Mouse (Mus musculus) midbrain, embryonic 15.5 days (tissue): ENCODE data around the gene Ost4. TPM values are rescaled to one million over a fixed set of nuclear protein-coding genes. Genes with fewer than 3 reads are reported as not detected.

Experiments
- ATAC-seq: fragments of 200-750 bp; cut with Nextera tagmentation; replicated peaks from 2 replicates; pipeline ENCODE4 v1.8.0; 2017; ENCODE audit warnings: moderate TSS enrichment
- H3K27ac ChIP-seq: fragments of 300-500 bp; sonication (generic); 2 replicates; pipeline ENCODE4 v1.5.1; 2015; ENCODE audit warnings: mild to moderate bottlenecking, inconsistent platforms
- H3K27me3 ChIP-seq: fragments of 300-500 bp; sonication (generic); replicated peaks from 2 replicates; pipeline ENCODE4 v1.6.1; 2015; ENCODE audit warnings: inconsistent platforms
- H3K36me3 ChIP-seq: fragments of 300-500 bp; sonication (generic); replicated peaks from 2 replicates; pipeline ENCODE4 v1.6.1; 2015; ENCODE audit warnings: inconsistent platforms
- H3K4me1 ChIP-seq: fragments of 300-500 bp; sonication (generic); 2 replicates; pipeline ENCODE4 v1.6.1; 2015; ENCODE audit warnings: inconsistent platforms
- H3K4me2 ChIP-seq: fragments of 300-500 bp; sonication (generic); 2 replicates; pipeline ENCODE4 v1.6.1; 2015; ENCODE audit warnings: inconsistent platforms, mild to moderate bottlenecking, moderate library complexity
- H3K4me3 ChIP-seq: fragments of 300-500 bp; sonication (generic); 2 replicates; pipeline ENCODE4 v1.5.1; 2015; ENCODE audit warnings: mild to moderate bottlenecking, inconsistent platforms
- H3K9ac ChIP-seq: fragments of 300-500 bp; sonication (generic); 2 replicates; pipeline ENCODE4 v1.6.1; 2015; ENCODE audit warnings: mild to moderate bottlenecking, inconsistent platforms
- H3K9me3 ChIP-seq: fragments of 300-500 bp; sonication (generic); 2 replicates; pipeline ENCODE4 v1.6.1; 2016; ENCODE audit warnings: inconsistent platforms
- WGBS: fragments of 180-500 bp; shearing (Covaris S2); methylation state at CpG from one replicate; pipeline ENCODE4 v1.1.7; 2015; ENCODE audit warnings: mixed read lengths; 5-methylcytosine and 5-hydroxymethylcytosine counted together
- polyA plus RNA-seq: library from polyadenylated mRNA; unstranded; fragments of >200 nt; fragmentation: Nextera tagmentation; extraction: Ambion mirVana; gene quantifications from 2 replicates; pipeline ENCODE4 v1.2.1, GENCODE M21; 2015

Ost4 gene
- polyA plus RNA-seq, 1 experiment from 2014 or later, result 217 TPM

- H3K36me3 ChIP-seq, result no peaks in the 10 kb centered on the region
- H3K4me2 ChIP-seq, result peak within 1 kb of the TSS; percentile 90
- peak within 1 kb of the TSS; percentile 79 for H3K27ac ChIP-seq
- peaks cover 22% of the 10 kb centered on the region for H3K4me1 ChIP-seq
- peak within 1 kb of the TSS; percentile 55 for H3K9ac ChIP-seq
- WGBS, result 1% methylated on average over 38 of the region's 40 CpGs
- peak within 1 kb of the TSS; percentile 58 for H3K4me3 ChIP-seq
- no peaks in the 10 kb centered on the region for H3K27me3 ChIP-seq
- no peaks in the 10 kb centered on the region for H3K9me3 ChIP-seq
- ATAC-seq, result peak; percentile 87
Observed at GRCm38 (mm10) chr5:30921256-30922033, 13.9 kb upstream of the Ost4 start, which contains the start of gene Khk. Gene Khk, plus strand, starts transcription at chr5:30921431.

- WGBS, result 65% methylated on average over 19 of the region's 19 CpGs
- no peaks in the 10 kb centered on the region for H3K36me3 ChIP-seq
- no peak overlapping the region for H3K4me2 ChIP-seq
- peaks cover 28% of the 10 kb centered on the region for H3K4me1 ChIP-seq
- no peaks in the 10 kb centered on the region for H3K9me3 ChIP-seq
- no peak overlapping the region for H3K27ac ChIP-seq
- H3K27me3 ChIP-seq, result no peaks in the 10 kb centered on the region
- ATAC-seq, result peak; percentile 8; the same call in 1 of the 2 replicates
- no peak overlapping the region for H3K9ac ChIP-seq
- H3K4me3 ChIP-seq, result no peak overlapping the region
Observed at GRCm38 (mm10) chr5:30920621-30921020, 13.0 kb upstream of the Ost4 start.

- no peaks in the 10 kb centered on the region for H3K36me3 ChIP-seq
- no peak overlapping the region for H3K9ac ChIP-seq
- no peak overlapping the region for H3K4me2 ChIP-seq
- no peak for ATAC-seq
- 72% methylated on average over 11 of the region's 11 CpGs for WGBS
- H3K27me3 ChIP-seq, result no peaks in the 10 kb centered on the region
- no peak overlapping the region for H3K4me3 ChIP-seq
- no peaks in the 10 kb centered on the region for H3K9me3 ChIP-seq
- H3K4me1 ChIP-seq, result peaks cover 33% of the 10 kb centered on the region
- no peak overlapping the region for H3K27ac ChIP-seq
Observed at GRCm38 (mm10) chr5:30919831-30920614, 12.4 kb upstream of the Ost4 start.

- WGBS, result 86% methylated on average over 8 of the region's 8 CpGs
- Histone ChIP-seq H3K9me3 (no peaks in the 10 kb centered on the region), H3K27ac (no peak overlapping the region), H3K36me3 (no peaks in the 10 kb centered on the region), H3K9ac (no peak overlapping the region), H3K4me3 (no peak overlapping the region), H3K4me1 (peaks cover 35% of the 10 kb centered on the region), H3K4me2 (no peak overlapping the region), H3K27me3 (no peaks in the 10 kb centered on the region)
- ATAC-seq, result no peak
Observed at GRCm38 (mm10) chr5:30918691-30919090, 11.1 kb upstream of the Ost4 start.

- WGBS, result 82% methylated on average over 31 of the region's 31 CpGs
- no peak overlapping the region for H3K9ac ChIP-seq
Observed at GRCm38 (mm10) chr5:30917891-30918670, 10.5 kb upstream of the Ost4 start.

GRCm38 (mm10) chr5:30917348-30917747 lies 9.8 kb upstream of the Ost4 start:
- H3K9me3 ChIP-seq, result no peaks in the 10 kb centered on the region
- no peak for ATAC-seq
- no peak overlapping the region for H3K4me2 ChIP-seq
- H3K4me1 ChIP-seq, result peaks cover 34% of the 10 kb centered on the region
- 88% methylated on average over 11 of the region's 11 CpGs for WGBS
- H3K27ac ChIP-seq, result no peak overlapping the region
- no peak overlapping the region for H3K9ac ChIP-seq
- no peaks in the 10 kb centered on the region for H3K36me3 ChIP-seq
- H3K4me3 ChIP-seq, result no peak overlapping the region
- no peaks in the 10 kb centered on the region for H3K27me3 ChIP-seq

More at GRCm38 (mm10) chr5:30917891-30918670, 10.5 kb upstream of the Ost4 start:
- H3K36me3 ChIP-seq, result no peaks in the 10 kb centered on the region
- no peak overlapping the region for H3K4me2 ChIP-seq
- no peaks in the 10 kb centered on the region for H3K27me3 ChIP-seq
- no peak overlapping the region for H3K4me3 ChIP-seq
- H3K27ac ChIP-seq, result no peak overlapping the region
- no peak for ATAC-seq
- peaks cover 40% of the 10 kb centered on the region for H3K4me1 ChIP-seq
- no peaks in the 10 kb centered on the region for H3K9me3 ChIP-seq

GRCm38 (mm10) chr5:30916841-30917240 lies 9.3 kb upstream of the Ost4 start:
- no peak for ATAC-seq
- Histone ChIP-seq H3K4me1 (peaks cover 29% of the 10 kb centered on the region), H3K9ac (no peak overlapping the region), H3K36me3 (no peaks in the 10 kb centered on the region), H3K9me3 (no peaks in the 10 kb centered on the region), H3K4me3 (no peak overlapping the region), H3K27me3 (no peaks in the 10 kb centered on the region), H3K4me2 (no peak overlapping the region), H3K27ac (no peak overlapping the region)
- WGBS, result 94% methylated on average over 9 of the region's 9 CpGs

DNA sequence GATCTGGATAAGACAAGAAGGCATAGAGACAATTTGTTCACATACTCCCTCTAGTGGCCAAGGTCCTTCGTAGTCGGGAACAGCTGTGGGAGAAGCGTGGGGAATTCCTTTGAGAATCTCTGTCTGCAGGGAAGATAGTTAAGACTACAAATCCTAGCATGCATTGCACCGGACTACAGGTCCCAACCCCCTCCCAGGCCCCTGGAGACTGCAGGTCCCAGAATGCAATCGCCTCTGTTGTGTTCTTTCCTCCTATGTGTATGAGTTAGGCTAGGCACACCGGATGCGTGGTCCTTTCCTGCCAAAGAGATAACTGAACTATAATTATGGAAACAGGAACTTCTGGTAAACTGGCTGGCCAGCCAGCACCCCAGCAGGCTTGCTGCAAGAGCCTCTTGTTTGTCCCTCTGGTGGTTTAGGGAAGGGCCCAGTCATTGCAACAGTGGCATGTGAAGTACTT lies 8.4 kb upstream of the Ost4 start:
- WGBS, result under 1% methylated on average over 7 of the region's 7 CpGs
- peak; percentile 88 for ATAC-seq
- H3K4me3 ChIP-seq, result no peak overlapping the region; the same call in 1 of the 2 replicates
- peaks cover 24% of the 10 kb centered on the region for H3K4me1 ChIP-seq
- H3K36me3 ChIP-seq, result no peaks in the 10 kb centered on the region
- peak overlapping the region; percentile 51 for H3K27ac ChIP-seq
- no peaks in the 10 kb centered on the region for H3K27me3 ChIP-seq
- H3K4me2 ChIP-seq, result peak overlapping the region; percentile 31
- no peak overlapping the region for H3K9ac ChIP-seq
- no peaks in the 10 kb centered on the region for H3K9me3 ChIP-seq

GRCm38 (mm10) chr5:30915456-30915855 lies 7.9 kb upstream of the Ost4 start:
- H3K9ac ChIP-seq, result no peak overlapping the region
- H3K27me3 ChIP-seq, result no peaks in the 10 kb centered on the region
- no peaks in the 10 kb centered on the region for H3K36me3 ChIP-seq
- H3K4me3 ChIP-seq, result no peak overlapping the region
- peak overlapping the region; percentile 34; the same call in 1 of the 2 replicates for H3K27ac ChIP-seq
- 70% methylated on average over 9 of the region's 9 CpGs for WGBS
- H3K4me2 ChIP-seq, result 0 out of 2 replicates have a peak overlapping the region, but pooled peaks have one; percentile 22
- H3K9me3 ChIP-seq, result no peaks in the 10 kb centered on the region
- peaks cover 20% of the 10 kb centered on the region for H3K4me1 ChIP-seq
- ATAC-seq, result peak; percentile 56

DNA sequence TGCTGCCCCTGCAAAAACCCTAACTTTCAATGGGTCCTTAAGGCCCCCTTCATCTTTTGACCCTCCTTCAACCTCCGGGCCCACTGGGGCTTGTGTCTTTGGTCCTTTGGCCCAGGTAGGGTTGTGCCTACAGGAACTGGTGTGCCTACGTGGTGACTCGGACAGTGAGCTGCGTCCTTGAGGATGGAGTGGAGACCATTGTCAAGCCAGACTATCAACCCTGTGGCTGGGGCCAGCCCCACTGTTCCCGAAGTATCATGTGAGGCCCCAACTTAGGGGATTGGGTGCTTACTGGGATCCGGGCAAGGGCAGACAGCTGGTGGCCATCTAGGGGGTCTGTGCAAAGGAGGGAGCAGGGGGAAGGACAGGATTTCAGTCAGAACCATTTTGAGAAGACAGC lies 7.3 kb upstream of the Ost4 start:
- H3K36me3 ChIP-seq, result no peaks in the 10 kb centered on the region
- H3K9me3 ChIP-seq, result no peaks in the 10 kb centered on the region
- no peak overlapping the region for H3K27ac ChIP-seq
- H3K27me3 ChIP-seq, result no peaks in the 10 kb centered on the region
- WGBS, result 83% methylated on average over 6 of the region's 6 CpGs
- peaks cover 18% of the 10 kb centered on the region for H3K4me1 ChIP-seq
- no peak overlapping the region for H3K4me3 ChIP-seq
- no peak for ATAC-seq
- peak overlapping the region; percentile 22; the same call in 1 of the 2 replicates for H3K4me2 ChIP-seq
- no peak overlapping the region for H3K9ac ChIP-seq

DNA sequence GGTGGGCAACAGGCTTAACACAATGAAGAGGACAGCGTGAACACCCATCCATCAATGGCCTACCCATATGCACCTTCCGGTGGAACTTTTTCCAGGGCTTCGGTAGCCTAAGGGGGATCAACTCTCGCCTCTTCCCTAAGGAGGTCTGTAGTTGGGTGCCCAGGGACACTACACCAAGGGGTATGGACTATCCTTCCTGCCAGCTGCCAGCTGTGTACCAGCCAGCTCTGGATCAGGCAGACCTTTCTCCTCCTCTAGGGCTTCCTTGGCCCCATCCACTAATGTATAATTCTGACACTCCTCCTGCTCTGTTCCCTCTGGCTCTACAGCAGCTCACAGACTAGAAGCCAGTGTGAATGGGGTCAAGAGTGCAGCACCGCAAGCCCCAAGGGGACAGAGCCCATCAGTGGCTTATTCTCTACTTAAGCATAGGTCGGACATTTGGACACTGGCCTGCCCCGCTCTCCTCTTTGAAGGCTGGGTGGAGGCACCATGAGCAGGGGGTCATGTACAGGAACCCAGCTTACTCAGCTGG lies 6.6 kb upstream of the Ost4 start:
- 87% methylated on average over 7 of the region's 7 CpGs for WGBS

More for the DNA sequence above, 6.6 kb upstream of the Ost4 start:
- Histone ChIP-seq H3K4me1 (peaks cover 18% of the 10 kb centered on the region), H3K9ac (no peak overlapping the region), H3K36me3 (no peaks in the 10 kb centered on the region), H3K27ac (peak overlapping the region; percentile 62; the same call in 1 of the 2 replicates), H3K9me3 (no peaks in the 10 kb centered on the region), H3K4me3 (no peak overlapping the region), H3K27me3 (no peaks in the 10 kb centered on the region), H3K4me2 (peak overlapping the region; percentile 22; the same call in 1 of the 2 replicates)
- ATAC-seq, result no peak
